Mouse (Mus musculus) central nervous system, embryonic 18 days (tissue): ENCODE results near the gene Gm21118. TPM values are rescaled to one million over a fixed set of nuclear protein-coding genes. Genes with fewer than 3 reads are reported as not detected.

Source experiments
- polyA plus RNA-seq: library from polyadenylated mRNA; depleted of rRNA; stranded (reverse); fragments of >200 nt; gene quantifications from 2 replicates; pipeline ENCODE4 v1.2.3, GENCODE M21; 2012; rRNA removed

The Gm21118 gene
- not detected in 2 replicates for polyA plus RNA-seq

DNA sequence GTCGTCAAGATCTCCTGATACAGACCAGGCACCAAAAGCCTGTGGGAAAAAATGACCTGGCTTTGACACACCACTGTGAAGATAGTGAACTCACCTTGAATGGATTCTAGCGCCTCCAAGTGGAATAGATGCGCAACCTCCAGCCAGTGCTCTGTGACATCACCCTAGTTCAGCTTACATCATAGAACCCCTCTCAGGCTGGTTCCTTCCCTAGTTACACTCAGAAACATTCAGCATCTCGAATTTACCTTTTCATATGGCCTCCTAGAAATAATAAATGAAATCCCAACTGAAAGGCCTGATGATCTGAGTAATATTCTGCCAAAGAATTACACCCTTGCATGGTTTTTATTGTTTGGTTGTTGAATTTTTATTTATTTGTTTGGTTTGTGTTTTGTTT is at the start of gene Gm21118:
Gene Gm21118 (minus strand): TSS at position 101 of the 400 bp plus-strand sequence.

DNA sequence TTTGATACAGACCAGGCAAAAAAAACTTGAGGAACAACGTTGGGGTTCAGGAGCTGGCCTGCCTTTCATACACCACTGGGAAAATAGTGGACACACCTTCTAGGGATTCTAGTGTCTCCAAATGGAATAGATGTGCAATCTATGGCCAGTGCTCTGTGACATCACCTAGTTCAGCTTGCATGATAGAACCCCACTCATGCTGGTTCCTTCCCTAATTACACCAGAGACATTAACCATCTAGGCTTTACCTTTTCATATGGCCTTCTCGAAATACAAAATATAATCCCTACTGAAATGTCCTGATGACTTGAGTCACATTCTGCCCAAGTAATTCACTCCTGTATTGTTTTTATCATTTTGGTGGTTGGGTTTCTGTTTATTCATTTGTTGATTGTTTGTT is 29.7 kb upstream of the Gm21118 start, which contains the start of the genes Gm29423 and Gm29644:
Gene Gm29423 (minus strand): TSS at position 101 of the 400 bp plus-strand sequence.
Gene Gm29644 (minus strand): TSS at position 157 of the 400 bp plus-strand sequence.

Other genes with a start within 250 kb of the Gm21118 start
- not detected in 2 replicates for gene Gm29423, start 29.6 kb upstream of the Gm21118 start, polyA plus RNA-seq
- gene Gm29644, start 29.7 kb upstream of the Gm21118 start, polyA plus RNA-seq, result not detected in 2 replicates
- gene Gm20888, start 168.2 kb upstream of the Gm21118 start, polyA plus RNA-seq, result not detected in 2 replicates